Mouse (Mus musculus): ENCODE data around the gene Sh3d21.
A peak's percentile ranks its signal among the peaks of the same experiment; 100 is the strongest.
"Not testable (repeated sequence)": the region's sequence is repeated elsewhere in the genome, so short reads cannot be mapped to it uniquely, and the experiment has no call there.

Sh3d21 gene

DNA sequence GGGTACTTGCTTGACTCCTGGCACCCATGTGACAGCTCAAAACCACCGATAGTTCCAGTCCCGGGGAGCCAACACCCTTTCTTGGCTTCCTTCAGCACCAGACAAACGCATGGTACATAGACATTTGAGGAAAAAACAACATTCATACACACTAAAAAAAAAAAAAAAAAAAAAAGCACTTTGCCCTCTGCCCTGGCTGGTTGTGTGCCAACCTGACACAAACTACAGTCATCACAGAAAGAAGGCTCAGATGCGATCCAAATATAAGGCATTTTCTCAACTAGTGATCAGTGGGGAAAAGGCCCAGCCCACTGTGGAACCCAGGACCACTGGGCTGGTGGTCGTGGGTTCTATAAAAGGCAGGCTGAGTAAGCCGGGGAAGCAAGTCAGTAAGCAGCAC lies 5.6 kb upstream of the Sh3d21 start:
- no peak for DNase-seq (ENCODE audit: low read depth, low spot score)

DNA sequence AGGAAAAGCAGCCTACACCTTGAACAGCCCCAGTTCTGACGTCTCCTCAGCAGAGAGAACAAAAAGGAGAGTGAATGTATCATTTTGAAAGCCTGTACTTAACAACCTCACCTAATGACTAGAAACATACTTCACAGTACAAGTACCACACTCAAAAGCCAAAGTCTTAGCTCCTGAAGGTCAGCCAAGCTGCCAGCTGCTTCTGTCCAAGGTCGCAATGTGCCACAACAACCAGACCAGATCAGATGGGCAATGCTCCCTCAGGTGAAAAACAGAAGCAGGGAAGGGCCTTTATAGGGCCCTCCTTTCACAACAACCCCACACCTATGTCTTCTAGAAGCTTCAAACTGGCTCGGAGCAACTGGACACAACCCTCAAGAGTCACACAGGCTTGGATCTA lies 2.8 kb upstream of the Sh3d21 start:
- no peak for DNase-seq (ENCODE audit: low read depth, low spot score)

GRCm38 (mm10) chr4:126165092-126165491 lies 1.8 kb upstream of the Sh3d21 start:
- DNase-seq (ENCODE audit: low read depth, low spot score), result not testable (repeated sequence)

DNA sequence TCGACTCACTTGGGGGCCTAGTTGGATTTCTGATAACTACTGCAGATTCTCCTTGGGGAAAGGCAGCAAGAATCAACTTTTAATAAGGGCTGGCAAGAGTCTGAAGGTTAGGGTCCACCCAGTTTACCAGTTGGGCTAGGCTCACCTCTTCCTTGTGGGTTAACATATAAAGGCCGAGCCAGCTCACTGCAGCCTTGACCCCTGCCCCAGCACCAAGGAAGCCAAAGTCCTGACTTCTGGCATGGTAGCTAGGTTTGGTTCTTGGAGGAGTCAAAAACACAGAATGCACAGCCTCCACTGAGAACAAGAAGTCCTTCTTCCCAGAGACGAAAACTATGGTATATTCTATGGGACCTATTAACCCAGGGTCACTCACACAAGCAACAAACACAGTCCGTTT lies 394 bp upstream of the Sh3d21 start:
- no peak for DNase-seq (ENCODE audit: low read depth, low spot score)

DNA sequence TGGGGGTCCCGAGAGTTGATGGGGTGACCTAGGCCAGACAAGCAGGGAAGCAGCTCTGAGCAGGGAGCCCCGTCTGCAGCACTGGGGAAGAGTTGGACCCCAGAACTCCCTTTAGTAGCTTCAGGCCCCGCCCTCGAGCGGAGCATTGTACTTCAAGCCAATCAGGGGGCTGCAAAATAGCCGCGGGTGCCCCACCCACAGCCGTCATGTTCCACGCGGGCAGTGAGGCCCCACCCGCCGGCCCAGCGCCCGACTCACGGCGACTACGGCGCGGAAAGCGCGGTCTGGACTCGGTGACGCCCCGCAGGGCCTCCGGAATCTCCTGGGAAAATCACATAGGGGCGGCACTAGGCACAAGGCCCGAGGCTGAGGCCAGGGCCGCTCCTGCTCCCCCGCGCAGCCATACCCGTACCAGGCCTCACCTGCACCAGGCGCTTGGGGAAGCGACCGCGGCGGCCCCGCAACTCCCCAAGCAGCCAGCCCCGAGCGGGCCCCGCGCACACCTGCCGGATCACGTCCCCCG lies 686 bp downstream of the Sh3d21 start:
- peak; percentile 93 for DNase-seq (ENCODE audit: low read depth, low spot score)

GRCm38 (mm10) chr4:126161986-126162385 lies 1.3 kb downstream of the Sh3d21 start:
- no peak for DNase-seq (ENCODE audit: low read depth, low spot score)

- DNase-seq (ENCODE audit: low read depth, low spot score), result no peak
Observed at GRCm38 (mm10) chr4:126161456-126161855, 1.8 kb downstream of the Sh3d21 start.

- no peak for DNase-seq (ENCODE audit: low read depth, low spot score)
Observed at GRCm38 (mm10) chr4:126160981-126161380, 2.3 kb downstream of the Sh3d21 start.

GRCm38 (mm10) chr4:126159455-126159854 lies 3.8 kb downstream of the Sh3d21 start:
- DNase-seq (ENCODE audit: low read depth, low spot score), result no peak

DNA sequence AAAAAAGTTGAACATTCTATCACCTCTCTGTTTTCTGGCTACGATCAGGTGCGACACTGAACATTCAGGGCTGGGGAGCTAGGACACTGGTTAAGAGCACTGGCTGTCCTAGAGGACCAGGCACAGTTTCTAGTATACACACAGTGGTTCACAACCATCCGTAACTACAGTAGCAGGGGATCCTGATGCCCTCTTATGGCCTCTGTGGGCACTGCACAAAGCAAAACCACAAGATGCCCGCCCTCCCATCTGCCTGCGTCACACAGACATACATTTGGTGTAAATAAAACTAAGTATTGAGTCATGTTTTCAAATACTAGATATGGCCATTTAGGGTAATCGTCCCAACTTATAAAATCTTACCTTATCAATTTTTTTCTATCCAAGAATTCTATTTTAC lies 5.7 kb downstream of the Sh3d21 start:
- DNase-seq (ENCODE audit: low read depth, low spot score), result peak; percentile 64

DNA sequence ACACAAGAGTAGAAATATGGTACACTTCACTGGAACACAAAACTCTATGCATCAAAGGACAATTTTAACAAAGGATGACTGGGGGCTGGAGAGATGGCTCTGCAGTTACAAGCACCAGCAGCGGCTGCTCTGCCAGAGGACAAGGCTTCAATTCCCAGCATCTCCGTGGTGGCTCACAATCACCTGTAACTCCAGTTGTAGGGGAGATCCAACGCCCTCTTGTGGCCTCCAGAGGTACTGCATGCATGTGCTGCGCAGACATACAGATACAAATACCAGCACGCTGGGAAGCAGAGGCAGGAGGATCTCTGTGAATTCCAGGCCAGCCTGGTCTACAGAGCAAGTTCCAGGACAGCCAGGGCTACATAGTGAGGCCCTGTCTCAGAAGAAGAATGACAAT lies 6.7 kb downstream of the Sh3d21 start:
- DNase-seq (ENCODE audit: low read depth, low spot score), result peak; percentile 90

GRCm38 (mm10) chr4:126155869-126156268 lies 7.4 kb downstream of the Sh3d21 start:
- DNase-seq (ENCODE audit: low read depth, low spot score), result no peak

DNA sequence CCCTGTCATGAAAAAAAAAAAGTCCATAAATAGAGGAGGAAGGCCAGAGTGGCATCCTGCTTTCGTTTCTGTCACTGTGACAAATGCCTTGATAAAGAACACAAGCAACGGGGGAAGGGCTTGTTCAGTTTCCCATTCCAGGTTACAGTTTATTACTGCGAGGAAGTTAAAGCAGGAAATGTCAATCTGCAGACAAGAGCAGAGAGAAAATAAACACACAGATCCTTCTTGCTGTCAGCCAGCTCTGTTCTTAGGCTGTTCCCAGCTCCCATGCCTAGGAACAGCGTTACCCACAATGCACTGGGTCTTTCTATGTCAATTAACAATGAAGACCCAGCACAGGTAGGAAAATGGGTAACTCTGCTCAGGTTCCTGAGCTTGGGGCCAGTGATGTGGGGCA lies 8.1 kb downstream of the Sh3d21 start:
- no peak for DNase-seq (ENCODE audit: low read depth, low spot score)

DNA sequence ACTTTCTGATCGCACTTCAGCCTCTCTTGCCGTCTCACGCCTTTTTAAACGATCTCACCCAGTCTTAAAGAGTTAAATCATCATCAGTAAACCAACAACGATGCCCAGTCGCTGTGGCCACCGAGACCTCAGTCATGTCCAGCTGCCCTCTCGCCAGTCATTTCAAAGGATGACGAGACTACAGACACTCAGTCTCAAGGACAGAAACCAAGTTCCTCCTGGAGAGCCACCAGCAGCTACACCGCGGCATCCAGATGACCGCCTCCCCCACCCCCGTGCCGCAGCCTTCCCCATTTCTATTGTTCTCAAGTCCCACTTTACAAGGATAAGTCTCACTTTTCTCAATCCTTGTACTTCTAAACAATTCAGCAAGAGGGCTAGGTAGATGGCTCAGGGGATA lies 10.4 kb downstream of the Sh3d21 start:
- no peak for DNase-seq (ENCODE audit: low read depth, low spot score)

DNA sequence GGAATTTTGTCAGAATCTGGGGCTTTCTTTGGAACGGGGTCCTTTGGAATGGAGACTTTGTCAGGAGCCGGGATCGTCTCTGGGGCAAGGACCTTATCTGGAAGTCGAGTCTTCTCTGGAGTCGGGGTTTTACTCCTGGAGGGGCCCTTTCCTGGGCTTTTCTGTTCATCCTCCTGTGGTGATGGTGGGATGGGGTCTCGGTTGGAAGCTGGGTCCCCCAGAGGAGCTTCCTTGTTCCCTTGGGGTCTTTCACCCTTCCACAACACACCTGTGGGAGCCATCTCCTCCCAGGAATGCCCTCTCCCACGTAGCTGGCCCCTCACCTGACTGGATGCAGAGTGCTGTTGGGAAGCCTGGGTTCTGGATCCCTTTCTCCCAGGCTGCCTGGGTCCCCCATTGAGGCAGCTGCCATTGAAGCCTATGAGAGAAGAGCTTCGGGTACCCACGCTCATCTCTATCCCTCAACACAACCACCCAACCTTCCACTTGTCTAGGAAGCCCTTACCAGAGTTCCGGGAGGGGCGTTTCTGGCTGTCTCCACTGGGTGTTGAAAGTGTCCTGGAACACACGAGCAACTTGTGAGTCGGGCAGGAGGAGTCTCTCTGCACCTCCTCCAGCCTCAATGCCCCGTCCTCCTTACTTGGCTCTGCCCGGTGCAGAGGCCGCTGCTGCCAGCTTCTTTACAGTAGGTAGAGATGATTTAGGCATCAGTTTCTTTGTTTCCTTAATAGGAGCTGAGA lies 11.4 kb downstream of the Sh3d21 start:
- DNase-seq (ENCODE audit: low read depth, low spot score), result no peak

DNA sequence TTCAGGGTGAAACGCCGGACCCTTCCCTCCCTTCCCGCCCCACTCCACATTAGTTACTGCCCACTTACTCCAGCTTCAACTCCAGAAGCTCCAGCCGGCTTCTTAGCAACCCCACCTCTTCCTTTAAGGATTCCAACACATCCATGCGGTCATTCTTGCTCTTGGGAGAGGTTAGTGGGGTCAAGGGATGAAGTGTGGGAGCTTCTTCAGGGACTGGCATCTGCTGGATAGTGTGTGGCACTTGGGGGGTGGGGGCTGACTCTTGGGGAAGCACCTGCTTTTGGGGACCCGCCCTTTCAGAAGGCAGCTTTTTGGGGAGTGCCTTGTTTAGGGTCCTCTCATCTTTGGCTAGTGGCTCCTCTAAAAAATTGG lies 12.4 kb downstream of the Sh3d21 start:
- DNase-seq (ENCODE audit: low read depth, low spot score), result no peak

- peak; percentile 90 for DNase-seq (ENCODE audit: low read depth, low spot score)
Observed at GRCm38 (mm10) chr4:126150297-126150948, 12.9 kb downstream of the Sh3d21 start.

DNA sequence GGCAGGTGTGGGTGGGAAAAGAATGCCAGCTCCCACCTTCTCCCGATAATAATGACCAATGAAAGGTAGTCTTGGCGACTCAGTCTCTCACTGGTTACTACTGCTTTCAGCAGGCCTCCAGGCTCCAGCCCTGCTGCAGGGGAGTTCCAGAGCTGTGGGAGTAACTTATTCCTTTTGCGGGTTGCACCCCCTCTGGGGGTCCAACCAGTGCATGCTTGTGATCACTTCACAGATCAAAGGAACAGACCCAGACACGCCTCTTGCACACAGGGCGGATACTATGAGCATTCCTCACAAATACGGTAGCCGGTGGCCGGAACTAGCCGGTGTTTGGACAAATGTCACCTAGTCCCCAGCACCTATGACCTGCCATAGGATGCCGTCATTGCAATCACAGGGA lies 13.5 kb downstream of the Sh3d21 start:
- peak; percentile 56 for DNase-seq (ENCODE audit: low read depth, low spot score)

DNA sequence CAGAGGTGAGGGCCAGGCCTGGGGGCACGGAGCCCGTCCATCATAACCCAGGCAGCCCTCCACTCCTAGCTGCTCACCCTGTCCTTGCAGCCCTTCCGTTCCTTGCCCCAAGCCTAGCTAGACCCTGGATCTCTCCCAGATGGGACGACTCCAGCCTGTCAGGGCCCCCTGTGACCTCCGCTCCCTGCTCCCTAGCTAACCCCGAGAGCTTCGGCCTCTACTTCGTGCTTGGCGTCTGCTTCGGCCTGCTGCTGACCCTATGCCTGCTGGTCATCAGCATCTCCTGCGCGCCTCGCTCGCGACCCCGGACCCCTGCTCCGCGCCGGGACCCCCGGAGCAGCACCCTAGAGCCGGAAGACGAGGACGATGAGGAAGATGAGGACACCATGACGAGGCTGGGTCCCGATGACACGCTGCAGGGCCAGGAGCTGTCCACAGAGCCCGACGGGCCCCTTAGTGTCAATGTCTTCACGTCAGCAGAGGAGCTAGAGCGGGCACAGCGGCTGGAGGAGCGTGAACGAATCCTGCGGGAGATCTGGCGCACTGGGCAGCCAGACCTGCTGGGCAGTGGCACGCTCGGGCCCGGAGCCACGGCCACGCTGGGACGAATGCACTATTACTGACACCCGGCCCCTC lies 14.1 kb downstream of the Sh3d21 start:
- no peak for DNase-seq (ENCODE audit: low read depth, low spot score)

DNA sequence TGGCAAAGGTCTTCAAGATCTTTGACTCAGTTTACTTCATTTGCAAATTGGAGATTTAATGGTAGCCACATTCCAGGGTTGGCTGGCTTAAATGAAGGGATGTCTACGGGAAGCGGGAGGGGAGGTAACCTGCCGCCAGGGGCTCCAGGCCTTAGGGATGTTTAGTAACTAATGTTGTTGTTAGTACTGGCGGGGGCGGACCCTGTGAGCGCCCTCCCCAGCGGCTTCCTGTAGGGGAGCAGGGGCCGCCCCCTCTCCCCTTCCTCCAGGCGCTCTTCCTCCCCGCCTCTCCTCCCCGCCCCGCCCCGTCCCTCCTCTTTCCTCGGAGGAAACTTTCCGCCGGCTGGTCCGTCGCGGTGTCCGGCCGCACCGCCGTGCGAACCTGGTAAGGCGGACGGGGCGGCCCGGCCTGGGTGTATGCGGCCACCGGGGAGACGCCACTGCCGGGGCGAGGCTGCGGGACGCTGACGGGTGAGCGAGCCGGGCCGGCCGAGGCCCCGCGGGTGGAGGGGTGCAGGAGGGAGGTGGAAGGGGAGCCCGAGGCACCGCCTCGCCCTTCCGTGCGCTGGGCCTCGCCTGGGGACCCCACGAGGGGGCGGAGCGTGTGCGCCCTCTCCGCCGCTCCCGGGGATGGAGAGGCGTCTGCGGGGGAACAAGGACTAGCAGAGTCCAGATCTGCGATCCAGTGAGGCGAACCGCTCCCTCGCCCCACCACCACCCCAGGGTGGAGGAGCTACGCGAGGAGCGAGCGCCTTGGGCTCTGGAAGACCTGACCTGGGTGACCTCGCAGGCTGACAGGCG lies 14.9 kb downstream of the Sh3d21 start:
- peak; percentile 82 for DNase-seq (ENCODE audit: low read depth, low spot score)

DNA sequence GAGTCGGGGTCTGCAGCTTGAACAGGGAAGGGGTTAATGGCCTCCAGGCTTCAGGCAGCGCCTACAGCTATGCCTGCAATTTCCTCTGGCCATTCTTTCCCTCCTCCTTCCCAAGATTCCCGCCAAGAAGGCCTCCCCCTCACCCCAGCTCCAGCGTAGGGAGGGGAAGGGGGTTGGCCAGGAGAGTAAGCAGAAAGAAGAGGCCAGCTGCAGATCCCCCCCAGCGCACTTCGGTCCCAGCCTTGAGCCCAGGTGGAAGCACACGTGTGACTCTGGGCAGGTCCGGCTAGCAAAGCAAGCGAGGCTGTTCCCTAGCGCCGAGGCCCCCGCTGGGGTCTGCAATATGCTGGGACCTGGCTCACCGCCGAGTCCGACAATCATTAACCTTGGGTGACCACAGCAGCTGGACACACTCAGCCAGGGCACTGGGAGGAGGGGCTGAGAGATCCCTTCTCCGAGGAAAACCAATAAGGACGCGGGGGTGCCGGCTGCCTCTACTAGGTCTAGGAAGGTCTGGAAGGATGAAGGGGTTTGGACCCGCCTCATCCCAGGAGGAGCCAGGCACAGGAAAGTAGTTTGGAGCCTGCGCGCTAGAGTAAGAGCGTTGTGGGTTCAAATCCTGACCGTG lies 15.6 kb downstream of the Sh3d21 start, which contains the start of gene Eva1b:
Gene Eva1b (plus strand): TSS at position 212 of the 628 bp plus-strand sequence.
- DNase-seq (ENCODE audit: low read depth, low spot score), result peak; percentile 53

All from ZHBTc4 (cell line).